Mouse (Mus musculus) spleen, postnatal 10 days (tissue): Measurements from ENCODE around the gene 1700040F15Rik.
"Not testable (repeated sequence)": the region's sequence is repeated elsewhere in the genome, so short reads cannot be mapped to it uniquely, and the experiment has no call there.

Experiments used
- DNase-seq, 2 experiments: peaks; one replicate each; pipeline ENCODE4 v3.0.0; 2021 to 2022; ENCODE audit warnings: low spot score in 2 of 2

Gene 1700040F15Rik

GRCm38 (mm10) chrY:61101947-61102346 is at the start of gene 1700040F15Rik:
Gene 1700040F15Rik, plus strand, starts transcription at chrY:61102247.
- DNase-seq, result not testable (repeated sequence)
